Mouse (Mus musculus) thymus, adult 2 months (tissue): ENCODE measurements around the gene Zfand6.

Experiments
- CTCF ChIP-seq: fragments of 200-500 bp; IDR thresholded peaks from 2 replicates; pipeline ENCODE4 v1.5.1; 2012; ENCODE audit warnings: mild to moderate bottlenecking, control low read depth, low read length, moderate library complexity, borderline replicate concordance; ENCODE audit not compliant: control insufficient read depth, poor library complexity, insufficient read depth; ENCODE audit errors: extremely low read depth
- POLR2A ChIP-seq: fragments of 200-500 bp; IDR thresholded peaks from 2 replicates; pipeline ENCODE4 v1.6.1; 2012; ENCODE audit warnings: mild to moderate bottlenecking, low read length, control low read depth, moderate library complexity; ENCODE audit not compliant: control insufficient read depth, poor library complexity, insufficient read depth; ENCODE audit errors: extremely low read depth

GRCm38 (mm10) chr7:84590622-84591021, 99.1 kb downstream of the Zfand6 start:
- TF ChIP-seq POLR2A (no peak), CTCF (no peak)
